Mouse (Mus musculus) limb, embryonic 12.5 days (tissue): Measurements from ENCODE around the gene Syne1. TPM values are rescaled to one million over a fixed set of nuclear protein-coding genes. Genes with fewer than 3 reads are reported as not detected.

Experiments
- ATAC-seq: fragments of 200-750 bp; cut with Nextera tagmentation; 2 replicates; pipeline ENCODE4 v1.8.0; 2017; ENCODE audit warnings: low read depth, moderate TSS enrichment; ENCODE audit not compliant: insufficient number of reproducible peaks, insufficient read depth, low FRiP score, low TSS enrichment
- H3K27ac ChIP-seq: fragments of 300-500 bp; sonication (generic); 2 replicates; pipeline ENCODE4 v1.5.1; 2016; ENCODE audit warnings: mild to moderate bottlenecking, moderate library complexity
- H3K27me3 ChIP-seq: fragments of 300-500 bp; sonication (generic); 2 replicates; pipeline ENCODE4 v1.6.1; 2016; ENCODE audit warnings: mild to moderate bottlenecking, moderate library complexity
- H3K36me3 ChIP-seq: fragments of 300-500 bp; sonication (generic); 2 replicates; pipeline ENCODE4 v1.6.1; 2016; ENCODE audit warnings: mild to moderate bottlenecking, moderate library complexity
- H3K4me1 ChIP-seq: fragments of 300-500 bp; sonication (generic); replicated peaks from 2 replicates; pipeline ENCODE4 v1.6.1; 2016
- H3K4me2 ChIP-seq: fragments of 300-500 bp; sonication (generic); 2 replicates; pipeline ENCODE4 v1.6.1; 2016; ENCODE audit warnings: mild to moderate bottlenecking, moderate library complexity
- H3K4me3 ChIP-seq: fragments of 300-500 bp; sonication (generic); replicated peaks from 2 replicates; pipeline ENCODE4 v1.5.1; 2016; ENCODE audit warnings: mild to moderate bottlenecking
- H3K9ac ChIP-seq: fragments of 300-500 bp; sonication (generic); replicated peaks from 2 replicates; pipeline ENCODE4 v1.6.1; 2016; ENCODE audit warnings: mild to moderate bottlenecking, moderate library complexity
- H3K9me3 ChIP-seq: fragments of 300-500 bp; sonication (generic); 2 replicates; pipeline ENCODE4 v1.6.1; 2016; ENCODE audit warnings: mild to moderate bottlenecking, moderate library complexity
- WGBS: fragments of 180-500 bp; shearing (Covaris S2); methylation state at CpG from one replicate; pipeline ENCODE4 v1.1.7; 2016; 5-methylcytosine and 5-hydroxymethylcytosine counted together
- polyA plus RNA-seq: library from polyadenylated mRNA; unstranded; fragments of >200 nt; fragmentation: Nextera tagmentation; extraction: Ambion mirVana; gene quantifications from 2 replicates; pipeline ENCODE4 v1.2.1, GENCODE M21; 2016

Gene Syne1
- polyA plus RNA-seq, 1 experiment from 2014 or later, result 4.6 TPM

DNA sequence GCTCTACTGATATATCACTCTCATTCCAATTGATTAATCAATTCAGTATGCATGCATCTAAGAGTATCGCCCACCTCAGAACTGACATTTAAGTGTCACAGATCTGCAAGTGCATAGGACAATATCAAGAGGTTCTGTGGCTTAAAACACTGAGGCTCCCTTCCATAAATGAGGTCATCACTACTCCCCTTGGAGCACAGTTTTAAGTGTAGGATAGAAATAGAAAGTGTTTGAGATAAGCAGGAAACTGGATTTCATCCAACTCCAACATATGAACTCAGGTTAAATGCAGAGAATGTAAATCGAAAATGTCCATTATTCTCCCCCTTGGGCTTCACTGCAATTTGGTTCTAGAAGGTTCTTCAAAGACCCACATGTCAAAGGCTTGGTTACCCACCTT is 492.4 kb downstream of the Syne1 start:
- Histone ChIP-seq H3K9ac (no peak overlapping the region), H3K4me3 (no peak overlapping the region), H3K36me3 (peaks cover 3% of the 10 kb centered on the region), H3K27ac (no peak overlapping the region), H3K4me2 (no peak overlapping the region), H3K4me1 (no peaks in the 10 kb centered on the region), H3K9me3 (no peaks in the 10 kb centered on the region), H3K27me3 (no peaks in the 10 kb centered on the region)
- ATAC-seq, result no peak
- WGBS, result 91% methylated on average over 2 of the region's 2 CpGs

DNA sequence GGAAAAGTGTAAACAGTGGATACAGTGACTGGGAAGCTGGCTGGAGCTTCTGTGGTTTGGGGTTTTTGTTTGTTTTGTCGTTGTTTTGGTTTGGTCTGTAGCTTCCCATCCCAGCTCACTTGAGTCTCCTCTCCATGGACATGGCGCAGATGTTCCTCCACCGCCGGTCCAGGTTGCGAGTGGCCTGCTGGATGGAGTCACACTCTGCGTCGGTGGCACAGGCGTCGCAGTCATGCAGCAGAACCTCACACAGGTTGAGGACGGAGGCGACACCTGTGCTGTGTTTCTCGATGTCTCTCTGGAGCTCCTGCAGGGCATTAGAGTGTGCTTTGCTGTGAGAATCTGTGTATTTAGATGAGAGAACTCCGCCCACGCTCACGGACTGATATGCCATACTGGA is 493.6 kb downstream of the Syne1 start:
- no peak overlapping the region for H3K4me2 ChIP-seq

DNA sequence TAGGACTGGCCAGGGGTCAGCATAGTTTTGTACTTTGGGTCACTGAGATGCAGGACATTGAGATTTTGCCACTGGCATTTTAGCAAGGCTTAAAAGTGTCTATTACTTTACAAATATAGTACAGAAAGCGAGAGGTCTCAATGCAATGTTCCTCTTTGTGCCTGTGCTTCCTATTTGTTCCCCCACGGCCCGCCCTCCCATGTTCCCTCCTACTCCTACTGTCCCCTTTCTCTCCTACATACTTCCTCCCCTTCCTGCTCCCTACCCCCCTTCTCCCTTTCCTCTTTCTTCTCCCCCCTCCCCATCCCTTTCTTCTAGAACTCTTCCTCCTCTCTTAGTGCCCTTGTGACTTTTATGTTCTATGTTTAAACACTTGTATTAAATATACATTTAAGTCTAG is 494.3 kb downstream of the Syne1 start:
- Histone ChIP-seq H3K36me3 (peaks cover 3% of the 10 kb centered on the region), H3K4me3 (no peak overlapping the region), H3K27me3 (no peaks in the 10 kb centered on the region), H3K27ac (no peak overlapping the region), H3K9me3 (no peaks in the 10 kb centered on the region), H3K9ac (no peak overlapping the region), H3K4me1 (no peaks in the 10 kb centered on the region), H3K4me2 (no peak overlapping the region)
- ATAC-seq, result no peak
- 87% methylated on average over 3 of the region's 3 CpGs for WGBS

More for the DNA sequence above, 493.6 kb downstream of the Syne1 start:
- no peaks in the 10 kb centered on the region for H3K4me1 ChIP-seq
- peaks cover 3% of the 10 kb centered on the region for H3K36me3 ChIP-seq
- no peaks in the 10 kb centered on the region for H3K27me3 ChIP-seq
- H3K9ac ChIP-seq, result no peak overlapping the region
- no peak overlapping the region for H3K27ac ChIP-seq
- no peak overlapping the region for H3K4me3 ChIP-seq
- 90% methylated on average over 15 of the region's 15 CpGs for WGBS
- no peak for ATAC-seq
- H3K9me3 ChIP-seq, result no peaks in the 10 kb centered on the region

DNA sequence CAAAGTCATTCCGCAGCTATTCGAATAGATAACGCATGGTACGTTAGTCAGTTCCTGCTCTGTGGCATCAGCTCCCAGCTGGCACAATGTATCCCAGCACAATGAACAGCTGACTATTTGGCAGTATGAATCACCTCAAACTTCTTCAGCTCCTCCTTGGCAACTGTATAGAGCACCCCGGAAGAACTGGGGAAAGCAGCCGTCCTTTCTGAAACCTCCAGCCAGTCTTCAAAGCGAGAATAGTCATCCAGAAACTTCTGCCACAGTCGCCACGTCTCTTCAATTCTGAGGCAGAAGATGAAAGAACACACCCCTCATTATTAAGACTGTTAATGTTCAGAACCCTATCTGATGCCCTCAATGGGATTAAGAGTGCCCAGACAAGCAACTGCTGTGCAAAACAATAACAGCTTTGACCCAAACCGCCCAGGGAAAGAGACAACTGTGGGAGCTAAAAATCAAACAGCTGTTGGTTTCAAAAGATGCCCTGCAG is 495.0 kb downstream of the Syne1 start:
- H3K4me2 ChIP-seq, result no peak overlapping the region
- H3K4me3 ChIP-seq, result no peak overlapping the region
- ATAC-seq, result no peak
- no peaks in the 10 kb centered on the region for H3K27me3 ChIP-seq
- H3K27ac ChIP-seq, result no peak overlapping the region
- peaks cover 2% of the 10 kb centered on the region for H3K36me3 ChIP-seq
- no peak overlapping the region for H3K9ac ChIP-seq
- H3K9me3 ChIP-seq, result no peaks in the 10 kb centered on the region
- H3K4me1 ChIP-seq, result no peaks in the 10 kb centered on the region
- 87% methylated on average over 10 of the region's 10 CpGs for WGBS

DNA sequence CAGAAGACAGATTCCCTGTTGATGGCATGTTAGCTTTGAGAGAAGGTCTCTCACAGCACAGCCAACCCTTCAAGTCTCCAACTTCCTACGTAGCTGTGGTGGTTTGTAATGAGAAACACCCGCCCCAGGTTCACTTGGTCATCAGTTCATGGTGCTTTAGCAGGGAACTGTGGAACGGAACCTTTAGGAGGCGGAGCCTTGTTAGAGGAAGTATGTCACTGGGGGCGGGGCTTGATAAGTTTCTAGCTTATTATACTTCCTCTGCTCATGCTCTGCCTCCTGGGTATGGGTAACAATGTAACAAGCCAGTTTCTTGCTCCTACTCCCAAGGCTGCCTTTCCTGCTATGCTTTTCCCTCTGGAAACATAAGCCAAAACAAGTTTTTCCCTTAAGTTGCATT is 505.6 kb downstream of the Syne1 start:
- ATAC-seq, result no peak
- Histone ChIP-seq H3K9ac (no peak overlapping the region), H3K4me3 (no peak overlapping the region), H3K36me3 (peaks cover 4% of the 10 kb centered on the region; the same call in 1 of the 2 replicates), H3K9me3 (no peaks in the 10 kb centered on the region), H3K4me1 (no peaks in the 10 kb centered on the region), H3K4me2 (no peak overlapping the region), H3K27me3 (no peaks in the 10 kb centered on the region), H3K27ac (no peak overlapping the region)
- 84% methylated on average over 5 of the region's 5 CpGs for WGBS

DNA sequence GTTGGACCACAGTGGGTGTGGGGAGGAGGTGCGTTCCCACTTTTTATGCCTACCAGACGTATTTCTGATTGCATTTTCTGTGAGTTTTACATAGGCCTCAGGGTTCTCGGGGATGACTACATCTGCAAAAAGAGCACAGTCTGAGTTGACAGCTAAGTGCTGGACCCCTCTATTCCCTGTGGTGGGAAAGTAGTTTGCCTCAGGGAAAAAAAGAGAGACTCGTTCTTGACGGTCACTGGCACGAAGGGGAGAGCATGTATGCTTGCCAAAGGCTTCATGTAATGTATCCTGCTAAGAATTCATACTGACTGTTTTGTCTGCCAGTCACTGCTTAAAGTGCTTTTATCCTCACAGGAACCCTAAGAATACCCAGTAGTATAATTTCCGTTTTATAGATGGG is 506.1 kb downstream of the Syne1 start:
- no peak overlapping the region for H3K4me3 ChIP-seq
- no peaks in the 10 kb centered on the region for H3K4me1 ChIP-seq
- H3K27me3 ChIP-seq, result no peaks in the 10 kb centered on the region
- no peak overlapping the region for H3K27ac ChIP-seq
- no peak for ATAC-seq
- H3K36me3 ChIP-seq, result peaks cover 9% of the 10 kb centered on the region; the same call in 1 of the 2 replicates
- H3K9me3 ChIP-seq, result no peaks in the 10 kb centered on the region
- no peak overlapping the region for H3K4me2 ChIP-seq
- 74% methylated on average over 7 of the region's 7 CpGs for WGBS
- H3K9ac ChIP-seq, result no peak overlapping the region

DNA sequence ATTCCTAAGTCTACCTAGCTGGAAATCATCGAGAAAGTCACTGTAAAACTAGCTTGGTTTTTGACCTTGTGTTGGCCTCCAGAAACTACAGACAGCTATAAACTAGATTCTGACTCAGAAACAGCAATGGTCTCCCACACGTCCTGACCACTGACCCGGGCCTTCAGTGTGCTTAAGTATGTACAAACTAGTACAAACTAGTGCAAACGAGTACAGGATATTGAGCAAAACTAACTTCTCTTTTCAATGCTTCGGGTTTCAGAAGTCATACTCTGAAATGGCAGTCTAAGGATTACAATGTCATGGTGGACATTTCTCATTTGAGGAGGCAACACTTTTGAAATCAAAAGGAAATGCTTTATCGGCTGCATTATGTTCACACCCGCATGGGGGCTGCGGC is 506.8 kb downstream of the Syne1 start:
- Histone ChIP-seq H3K4me2 (no peak overlapping the region), H3K27me3 (no peaks in the 10 kb centered on the region), H3K36me3 (peaks cover 10% of the 10 kb centered on the region; the same call in 1 of the 2 replicates), H3K4me1 (no peaks in the 10 kb centered on the region), H3K4me3 (no peak overlapping the region), H3K27ac (no peak overlapping the region), H3K9me3 (no peaks in the 10 kb centered on the region), H3K9ac (no peak overlapping the region)
- WGBS, result 85% methylated on average over 8 of the region's 8 CpGs
- ATAC-seq, result no peak

DNA sequence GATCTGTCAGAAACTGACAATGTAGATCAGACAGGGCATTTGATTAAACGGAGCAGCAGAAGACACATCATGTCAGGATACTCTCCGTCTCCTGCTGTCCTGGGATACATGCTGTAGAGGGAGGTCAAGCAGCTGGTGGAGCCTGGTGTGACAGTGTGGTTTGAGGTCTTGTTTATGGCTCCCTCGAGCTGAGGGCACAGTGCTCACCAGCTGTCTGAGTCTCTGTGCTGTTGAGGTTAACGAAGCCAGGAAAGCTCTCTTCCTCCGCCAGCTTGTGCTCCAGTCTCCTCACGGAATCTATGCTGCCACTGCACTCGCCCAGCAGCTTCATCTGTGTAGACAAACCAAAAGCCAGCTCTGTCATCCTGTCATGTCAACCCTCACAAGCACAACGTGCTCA is 510.0 kb downstream of the Syne1 start:
- H3K9ac ChIP-seq, result no peak overlapping the region
- peaks cover 10% of the 10 kb centered on the region; the same call in 1 of the 2 replicates for H3K36me3 ChIP-seq
- no peak for ATAC-seq
- no peak overlapping the region for H3K4me2 ChIP-seq
- H3K4me3 ChIP-seq, result no peak overlapping the region
- H3K4me1 ChIP-seq, result no peaks in the 10 kb centered on the region
- H3K9me3 ChIP-seq, result no peaks in the 10 kb centered on the region
- no peak overlapping the region for H3K27ac ChIP-seq
- no peaks in the 10 kb centered on the region for H3K27me3 ChIP-seq
- 65% methylated on average over 8 of the region's 8 CpGs for WGBS

DNA sequence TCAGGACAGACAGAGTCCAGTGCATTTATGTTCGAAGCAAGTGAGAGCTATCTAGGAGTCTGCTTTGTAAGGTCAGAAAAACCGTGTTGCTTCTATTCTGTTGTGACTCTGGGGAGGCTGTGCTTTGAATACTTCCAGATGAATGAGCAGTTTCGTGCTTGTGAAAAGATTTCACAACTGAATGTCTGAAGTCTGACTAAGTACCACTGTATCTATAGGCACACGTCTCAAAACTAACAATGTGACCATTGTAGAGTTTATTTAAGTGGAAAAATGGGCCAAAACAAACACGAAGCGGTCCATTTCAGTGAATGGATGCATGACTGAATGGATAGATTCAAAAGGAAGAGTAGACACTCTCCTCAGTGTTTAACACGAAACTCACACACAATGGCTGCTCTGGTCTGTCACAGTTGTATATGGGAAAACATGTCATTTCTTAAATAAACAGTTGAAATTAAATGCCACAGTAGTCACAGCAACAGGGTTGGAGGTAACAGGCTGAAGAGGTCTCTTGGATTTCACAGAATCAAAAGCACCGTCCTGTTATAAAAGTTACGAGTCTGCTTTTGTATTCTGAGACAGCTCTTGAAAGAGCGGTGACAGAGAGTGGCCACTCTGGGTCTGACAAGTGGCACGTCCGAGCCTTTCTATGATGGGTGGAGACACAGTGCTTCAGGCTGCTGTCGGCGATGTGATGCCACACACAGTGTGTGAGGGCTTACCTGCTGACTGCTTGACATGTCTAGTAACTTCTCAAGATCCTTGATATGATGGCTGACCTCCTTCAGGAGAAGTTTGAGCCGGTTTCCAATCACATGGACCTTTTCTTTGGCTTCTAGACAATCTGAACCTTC is 518.9 kb downstream of the Syne1 start:
- Histone ChIP-seq H3K36me3 (peaks cover 10% of the 10 kb centered on the region; the same call in 1 of the 2 replicates), H3K4me3 (no peak overlapping the region), H3K4me1 (no peaks in the 10 kb centered on the region), H3K9ac (no peak overlapping the region), H3K9me3 (no peaks in the 10 kb centered on the region), H3K27ac (no peak overlapping the region), H3K4me2 (no peak overlapping the region), H3K27me3 (no peaks in the 10 kb centered on the region)
- 85% methylated on average over 15 of the region's 15 CpGs for WGBS
- no peak for ATAC-seq

DNA sequence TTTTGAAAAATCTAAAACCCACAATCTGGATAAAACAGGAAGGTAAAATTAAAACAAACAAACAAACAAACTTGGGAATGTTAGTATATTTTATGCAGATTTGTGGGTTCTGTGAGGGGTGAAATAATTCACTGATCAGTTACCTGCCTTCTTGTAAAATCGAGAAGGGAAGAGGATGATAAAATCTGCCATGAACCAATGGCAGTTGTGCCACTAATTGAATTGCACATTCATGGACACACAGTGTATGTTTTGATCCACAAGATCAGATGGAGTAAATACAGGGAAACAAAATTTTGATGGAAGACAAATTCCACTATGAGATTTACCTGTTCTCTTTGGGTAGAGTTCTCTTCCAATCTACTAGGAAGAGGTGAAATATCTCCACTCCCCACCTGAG is 521.4 kb downstream of the Syne1 start:
- Histone ChIP-seq H3K9ac (no peak overlapping the region), H3K4me3 (no peak overlapping the region), H3K27me3 (no peaks in the 10 kb centered on the region), H3K4me1 (no peaks in the 10 kb centered on the region), H3K27ac (no peak overlapping the region), H3K9me3 (no peaks in the 10 kb centered on the region), H3K4me2 (no peak overlapping the region), H3K36me3 (peaks cover 10% of the 10 kb centered on the region; the same call in 1 of the 2 replicates)
- WGBS, result 80% methylated on average over 1 of the region's 1 CpGs
- no peak for ATAC-seq

DNA sequence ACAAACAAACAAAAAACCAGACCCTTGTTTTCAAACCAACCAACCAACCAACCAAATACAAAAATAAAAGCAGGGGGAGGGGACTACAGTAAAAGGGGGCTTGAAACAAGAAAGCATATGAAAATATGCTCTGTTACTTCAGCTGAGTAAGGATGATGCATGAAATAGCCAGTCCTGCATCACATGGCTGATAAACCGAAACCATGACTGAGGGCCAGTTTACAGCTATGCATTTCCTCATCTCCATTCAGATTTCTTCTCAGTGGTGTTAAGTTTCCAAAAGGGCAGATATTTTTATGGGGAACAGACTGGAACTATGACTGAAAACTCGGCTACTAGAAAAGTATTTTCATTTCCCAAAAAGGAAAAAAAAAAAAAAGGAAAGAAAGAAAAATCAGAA is 522.1 kb downstream of the Syne1 start:
- WGBS, result 68% methylated on average over 2 of the region's 2 CpGs
- Histone ChIP-seq H3K4me3 (no peak overlapping the region), H3K4me1 (no peaks in the 10 kb centered on the region), H3K9ac (no peak overlapping the region), H3K4me2 (no peak overlapping the region), H3K27me3 (no peaks in the 10 kb centered on the region), H3K9me3 (no peaks in the 10 kb centered on the region), H3K27ac (no peak overlapping the region), H3K36me3 (peaks cover 10% of the 10 kb centered on the region; the same call in 1 of the 2 replicates)
- no peak for ATAC-seq
